Mouse (Mus musculus): ENCODE results near the gene Dnpep. TPM values are rescaled to one million over a fixed set of nuclear protein-coding genes. Genes with fewer than 3 reads are reported as not detected.

Dnpep gene
- polyA plus RNA-seq, 1 experiment, result 865 TPM

DNA sequence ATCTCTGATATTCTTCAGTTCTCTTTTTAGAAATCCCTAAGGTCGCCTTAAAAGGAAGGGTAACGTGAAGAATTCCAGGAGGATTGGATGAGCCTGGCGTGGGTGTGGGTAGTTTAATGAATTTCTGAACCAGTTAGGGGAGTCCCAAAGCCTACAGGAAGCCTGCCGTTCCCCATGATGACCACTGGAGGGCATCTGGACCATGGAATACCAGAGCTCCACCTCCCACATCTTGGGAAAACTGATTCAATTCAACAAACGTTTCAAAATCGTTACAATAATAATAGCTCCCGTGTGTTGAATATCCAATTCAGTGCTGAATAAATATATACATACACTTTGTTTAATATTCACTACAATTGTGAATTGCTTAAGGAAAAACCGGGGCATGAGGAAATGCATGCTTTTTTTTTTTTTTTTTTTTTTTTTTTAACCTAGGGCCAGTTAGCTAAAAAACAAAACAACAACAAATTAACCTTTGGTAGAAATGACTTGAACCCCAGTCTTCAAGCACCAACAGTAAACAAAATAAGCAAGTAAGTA, 25.2 kb upstream of the Dnpep start:
- no peak overlapping the region for H3K4me3 ChIP-seq (ENCODE audit: low read depth, low read length)
- H3K4me1 ChIP-seq (ENCODE audit: control insufficient read depth, insufficient read depth, insufficient read length, low read length), result peaks cover 6% of the 10 kb centered on the region; the same call in 1 of the 2 replicates
- H3K36me3 ChIP-seq (ENCODE audit: control insufficient read depth, insufficient read depth, low read length), result no peaks in the 10 kb centered on the region
- H3K27me3 ChIP-seq (ENCODE audit: control insufficient read depth, insufficient read depth, low read length), result no peaks in the 10 kb centered on the region
- TF ChIP-seq POLR2A (IDR thresholded peaks at IDR 0.05; ENCODE audit: low read depth, low read length) (no peak), CTCF (IDR thresholded peaks at IDR 0.05; ENCODE audit: extremely low read depth, insufficient read length, insufficient replicate concordance, low read depth, low read length) (peak; percentile 89; the same call in 1 of the 2 replicates)
- WGBS, result 1% methylated on average over 8 of the region's 8 CpGs
- H3K27ac ChIP-seq (ENCODE audit: insufficient read depth, low read depth, low read length), result no peak overlapping the region

DNA sequence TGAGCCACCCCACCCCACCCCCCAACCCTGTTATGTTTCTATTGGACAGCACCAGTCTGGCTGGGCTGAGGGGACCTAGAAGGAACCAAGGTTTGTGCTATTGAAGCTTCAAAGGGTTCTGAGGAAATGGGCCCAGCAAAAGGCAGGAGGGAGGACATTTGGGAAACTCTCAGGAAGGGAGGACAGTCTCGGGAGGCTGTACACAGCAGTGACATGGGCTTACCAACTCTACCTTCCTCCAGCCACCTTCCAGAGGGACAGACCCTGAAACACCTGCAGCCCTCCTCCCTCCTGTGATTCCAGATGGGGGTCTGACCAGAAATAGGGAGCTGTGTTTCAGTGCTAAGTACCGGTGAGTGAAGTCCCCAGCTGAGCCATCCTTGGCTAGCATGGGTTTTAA, 22.7 kb upstream of the Dnpep start:
- Histone ChIP-seq H3K36me3 (ENCODE audit: control insufficient read depth, insufficient read depth, low read length) (no peaks in the 10 kb centered on the region), H3K4me1 (ENCODE audit: control insufficient read depth, insufficient read depth, insufficient read length, low read length) (peaks cover 18% of the 10 kb centered on the region), H3K4me3 (ENCODE audit: low read depth, low read length) (no peak overlapping the region), H3K27me3 (ENCODE audit: control insufficient read depth, insufficient read depth, low read length) (no peaks in the 10 kb centered on the region), H3K27ac (ENCODE audit: insufficient read depth, low read depth, low read length) (no peak overlapping the region)
- TF ChIP-seq POLR2A (IDR thresholded peaks at IDR 0.05; ENCODE audit: low read depth, low read length), result no peak
- TF ChIP-seq CTCF (IDR thresholded peaks at IDR 0.05; ENCODE audit: extremely low read depth, insufficient read length, insufficient replicate concordance, low read depth, low read length), result no peak
- 88% methylated on average over 2 of the region's 2 CpGs for WGBS

DNA sequence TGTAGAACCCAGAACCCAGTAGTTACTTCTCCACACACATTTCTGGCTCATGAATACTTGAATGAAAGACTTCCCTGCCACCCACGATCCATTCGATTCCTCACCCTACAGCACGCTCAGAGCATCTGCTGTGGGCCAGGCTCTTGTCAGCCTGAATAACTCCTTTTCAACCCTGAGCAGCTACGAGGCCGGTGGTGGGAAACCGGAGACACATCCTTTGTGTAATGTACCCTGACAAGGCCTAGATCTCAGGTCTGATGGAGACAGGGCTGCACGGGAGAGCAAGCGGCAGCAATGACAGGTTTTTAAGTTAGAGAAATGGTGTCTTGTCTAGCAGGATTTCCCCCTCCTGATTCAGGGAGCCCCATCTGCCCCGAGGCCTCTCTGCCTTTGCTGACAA, 21.5 kb upstream of the Dnpep start:
- TF ChIP-seq CTCF (IDR thresholded peaks at IDR 0.05; ENCODE audit: extremely low read depth, insufficient read length, insufficient replicate concordance, low read depth, low read length) (no peak), POLR2A (IDR thresholded peaks at IDR 0.05; ENCODE audit: low read depth, low read length) (no peak)
- Histone ChIP-seq H3K4me1 (ENCODE audit: control insufficient read depth, insufficient read depth, insufficient read length, low read length) (peaks cover 18% of the 10 kb centered on the region), H3K4me3 (ENCODE audit: low read depth, low read length) (no peak overlapping the region), H3K36me3 (ENCODE audit: control insufficient read depth, insufficient read depth, low read length) (no peaks in the 10 kb centered on the region), H3K27me3 (ENCODE audit: control insufficient read depth, insufficient read depth, low read length) (no peaks in the 10 kb centered on the region), H3K27ac (ENCODE audit: insufficient read depth, low read depth, low read length) (no peak overlapping the region)
- 80% methylated on average over 9 of the region's 9 CpGs for WGBS

DNA sequence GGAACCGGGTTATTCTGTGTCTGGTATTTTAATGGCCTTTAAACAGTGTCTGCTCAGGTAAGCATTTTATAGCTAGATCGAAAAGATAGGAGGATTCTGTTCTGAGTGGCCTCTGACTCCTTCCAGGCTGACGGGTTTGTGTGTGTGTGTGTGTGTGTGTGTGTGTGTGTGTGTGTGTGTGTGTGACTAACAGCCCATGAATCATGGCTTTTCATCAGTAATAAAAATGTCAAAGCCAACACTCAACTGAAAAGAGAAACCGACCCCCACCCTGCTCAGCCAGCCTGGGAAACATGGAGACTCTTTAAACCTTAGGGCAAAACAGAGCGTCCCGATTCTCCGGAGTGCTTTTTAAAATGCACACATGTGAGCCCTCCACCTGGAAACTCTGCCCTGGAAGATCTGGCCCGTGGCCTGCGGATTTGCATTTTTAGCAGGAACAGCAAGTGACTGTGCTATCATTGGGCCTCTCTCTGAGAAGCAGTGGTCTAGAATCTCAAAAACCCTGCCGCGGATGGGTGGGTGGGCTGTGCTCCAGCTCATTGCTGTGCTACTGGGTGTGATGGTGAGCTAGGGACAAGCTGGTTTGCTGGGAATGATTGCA, 20.4 kb upstream of the Dnpep start:
- H3K27ac ChIP-seq (ENCODE audit: insufficient read depth, low read depth, low read length), result peak overlapping the region; percentile 32; the same call in 1 of the 2 replicates
- H3K4me1 ChIP-seq (ENCODE audit: control insufficient read depth, insufficient read depth, insufficient read length, low read length), result peaks cover 18% of the 10 kb centered on the region
- no peaks in the 10 kb centered on the region for H3K36me3 ChIP-seq (ENCODE audit: control insufficient read depth, insufficient read depth, low read length)
- no peak overlapping the region for H3K4me3 ChIP-seq (ENCODE audit: low read depth, low read length)
- TF ChIP-seq POLR2A (IDR thresholded peaks at IDR 0.05; ENCODE audit: low read depth, low read length) (no peak), CTCF (IDR thresholded peaks at IDR 0.05; ENCODE audit: extremely low read depth, insufficient read length, insufficient replicate concordance, low read depth, low read length) (no peak)
- H3K27me3 ChIP-seq (ENCODE audit: control insufficient read depth, insufficient read depth, low read length), result no peaks in the 10 kb centered on the region
- 9% methylated on average over 11 of the region's 11 CpGs for WGBS

DNA sequence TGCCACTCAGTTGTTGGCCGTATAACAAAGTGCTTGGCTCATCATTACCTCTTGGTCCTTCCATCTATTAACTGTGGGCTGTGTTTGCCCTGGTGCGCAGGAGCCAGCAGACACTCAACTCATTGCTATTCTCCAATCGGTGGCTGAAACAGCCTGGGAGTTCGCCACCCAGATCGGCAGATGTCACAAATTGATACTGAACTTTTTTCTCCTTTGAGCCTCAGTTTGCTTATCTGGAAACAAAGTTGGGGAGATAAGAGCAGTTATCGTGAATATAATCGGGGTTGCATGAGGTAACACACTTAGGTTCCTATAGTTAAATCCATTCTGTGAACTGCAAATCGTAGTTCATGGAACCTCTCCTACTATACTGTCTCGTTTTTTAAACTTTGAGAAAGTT, 19.3 kb upstream of the Dnpep start:
- H3K4me1 ChIP-seq (ENCODE audit: control insufficient read depth, insufficient read depth, insufficient read length, low read length), result peaks cover 18% of the 10 kb centered on the region
- TF ChIP-seq CTCF (IDR thresholded peaks at IDR 0.05; ENCODE audit: extremely low read depth, insufficient read length, insufficient replicate concordance, low read depth, low read length) (no peak), POLR2A (IDR thresholded peaks at IDR 0.05; ENCODE audit: low read depth, low read length) (no peak)
- H3K36me3 ChIP-seq (ENCODE audit: control insufficient read depth, insufficient read depth, low read length), result no peaks in the 10 kb centered on the region
- 44% methylated on average over 9 of the region's 9 CpGs for WGBS
- H3K27ac ChIP-seq (ENCODE audit: insufficient read depth, low read depth, low read length), result no peak overlapping the region
- H3K27me3 ChIP-seq (ENCODE audit: control insufficient read depth, insufficient read depth, low read length), result no peaks in the 10 kb centered on the region
- H3K4me3 ChIP-seq (ENCODE audit: low read depth, low read length), result no peak overlapping the region

DNA sequence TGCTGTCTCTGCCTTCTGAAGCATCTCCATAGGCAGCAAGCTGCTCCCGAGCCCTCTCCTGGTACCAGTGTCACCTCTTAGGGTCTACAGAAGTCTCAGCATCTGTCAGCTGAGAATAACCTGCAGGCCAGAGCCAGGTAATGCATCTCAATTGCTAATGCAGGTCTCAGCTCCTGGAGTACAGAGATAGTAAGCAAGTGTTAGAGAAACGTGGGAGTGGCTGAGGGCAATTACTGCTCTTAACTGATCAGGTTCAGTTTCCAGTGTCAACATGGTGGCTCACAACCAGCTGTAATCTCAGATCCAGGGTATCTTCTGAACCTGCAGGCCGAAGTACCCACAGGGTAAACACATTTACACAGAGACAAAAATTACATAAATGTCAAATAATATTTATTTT, 18.7 kb upstream of the Dnpep start:
- H3K27ac ChIP-seq (ENCODE audit: insufficient read depth, low read depth, low read length), result no peak overlapping the region

GRCm38 (mm10) chr1:75331271-75331670, 13.5 kb upstream of the Dnpep start:
- Histone ChIP-seq H3K4me3 (ENCODE audit: low read depth, low read length) (no peak overlapping the region), H3K36me3 (ENCODE audit: control insufficient read depth, insufficient read depth, low read length) (no peaks in the 10 kb centered on the region), H3K27me3 (ENCODE audit: control insufficient read depth, insufficient read depth, low read length) (no peaks in the 10 kb centered on the region), H3K27ac (ENCODE audit: insufficient read depth, low read depth, low read length) (no peak overlapping the region), H3K4me1 (ENCODE audit: control insufficient read depth, insufficient read depth, insufficient read length, low read length) (peaks cover 3% of the 10 kb centered on the region; the same call in 1 of the 2 replicates)
- WGBS, result 74% methylated on average over 1 of the region's 1 CpGs
- TF ChIP-seq POLR2A (IDR thresholded peaks at IDR 0.05; ENCODE audit: low read depth, low read length), result no peak
- no peak for TF ChIP-seq CTCF (IDR thresholded peaks at IDR 0.05; ENCODE audit: extremely low read depth, insufficient read length, insufficient replicate concordance, low read depth, low read length)

More for the DNA sequence above, 18.7 kb upstream of the Dnpep start:
- no peaks in the 10 kb centered on the region for H3K36me3 ChIP-seq (ENCODE audit: control insufficient read depth, insufficient read depth, low read length)
- peaks cover 18% of the 10 kb centered on the region for H3K4me1 ChIP-seq (ENCODE audit: control insufficient read depth, insufficient read depth, insufficient read length, low read length)
- TF ChIP-seq POLR2A (IDR thresholded peaks at IDR 0.05; ENCODE audit: low read depth, low read length) (no peak), CTCF (IDR thresholded peaks at IDR 0.05; ENCODE audit: extremely low read depth, insufficient read length, insufficient replicate concordance, low read depth, low read length) (peak; percentile 48; the same call in 1 of the 2 replicates)
- WGBS, result 33% methylated on average over 3 of the region's 3 CpGs
- H3K27me3 ChIP-seq (ENCODE audit: control insufficient read depth, insufficient read depth, low read length), result no peaks in the 10 kb centered on the region
- H3K4me3 ChIP-seq (ENCODE audit: low read depth, low read length), result no peak overlapping the region

All from small intestine, adult 2 months (tissue).